Mouse (Mus musculus): ENCODE data around the gene Mink1.

- TF ChIP-seq CTCF (IDR thresholded peaks at IDR 0.05; ENCODE audit: borderline replicate concordance, insufficient read depth, low read depth, low read length), result no peak
- no peak for TF ChIP-seq POLR2A (IDR thresholded peaks at IDR 0.05; ENCODE audit: borderline replicate concordance, insufficient read depth, low read length)
Measured at GRCm38 (mm10) chr11:70652884-70653344, 90.2 kb downstream of the Mink1 start.
